Mouse (Mus musculus) intestine, postnatal 0 days (tissue): ENCODE data around the gene Siah3. TPM values are rescaled to one million over a fixed set of nuclear protein-coding genes. Genes with fewer than 3 reads are reported as not detected.

Source experiments
- ATAC-seq: fragments of 200-750 bp; cut with Nextera tagmentation; 2 replicates; pipeline ENCODE4 v1.8.0; 2017; ENCODE audit warnings: mild to moderate bottlenecking, moderate TSS enrichment, moderate library complexity
- H3K27ac ChIP-seq: fragments of 300-500 bp; sonication (generic); 2 replicates; pipeline ENCODE4 v1.5.1; 2014; ENCODE audit warnings: mild to moderate bottlenecking, low read depth, low read length, moderate library complexity
- H3K27me3 ChIP-seq: fragments of 300-500 bp; sonication (generic); replicated peaks from 2 replicates; pipeline ENCODE4 v1.6.1; 2014; ENCODE audit warnings: low read length, mixed read lengths; ENCODE audit not compliant: control insufficient read depth, insufficient read depth
- H3K36me3 ChIP-seq: fragments of 300-500 bp; sonication (generic); 2 replicates; pipeline ENCODE4 v1.6.1; 2014; ENCODE audit warnings: mild to moderate bottlenecking, moderate library complexity; ENCODE audit not compliant: control insufficient read depth, insufficient read depth
- H3K4me1 ChIP-seq: fragments of 300-500 bp; sonication (generic); replicated peaks from 2 replicates; pipeline ENCODE4 v1.6.1; 2014; ENCODE audit warnings: antibody characterized with exemption, low read length, mixed read lengths; ENCODE audit not compliant: control insufficient read depth, insufficient read depth
- H3K4me2 ChIP-seq: fragments of 300-500 bp; sonication (generic); replicated peaks from 2 replicates; pipeline ENCODE4 v1.6.1; 2014; ENCODE audit warnings: low read depth, mild to moderate bottlenecking, moderate library complexity
- H3K4me3 ChIP-seq: fragments of 300-500 bp; sonication (generic); 2 replicates; pipeline ENCODE4 v1.5.1; 2014; ENCODE audit warnings: low read depth, low read length
- H3K9ac ChIP-seq: fragments of 300-500 bp; sonication (generic); 2 replicates; pipeline ENCODE4 v1.6.1; 2014; ENCODE audit warnings: mild to moderate bottlenecking, low read depth, low read length
- H3K9me3 ChIP-seq: fragments of 300-500 bp; sonication (generic); 2 replicates; pipeline ENCODE4 v1.6.1; 2016; ENCODE audit warnings: mixed run types; ENCODE audit not compliant: control insufficient read depth
- CTCF ChIP-seq: sonication (generic); IDR thresholded peaks from 2 replicates; pipeline ENCODE4 v1.5.1; 2016; ENCODE audit warnings: low read depth, mild to moderate bottlenecking, control low read depth, antibody characterized with exemption, moderate library complexity
- WGBS: fragments of 180-500 bp; shearing (Covaris S2); extraction: QIAGEN DNeasy Blood & Tissue Kit; methylation state at CpG from one replicate; pipeline ENCODE4 v1.1.7; 2014; 5-methylcytosine and 5-hydroxymethylcytosine counted together
- polyA plus RNA-seq: library from polyadenylated mRNA; unstranded; fragments of >200 nt; fragmentation: Nextera tagmentation; extraction: Ambion mirVana; gene quantifications from 2 replicates; pipeline ENCODE4 v1.2.1, GENCODE M21; 2015

Gene Siah3
- polyA plus RNA-seq, 1 experiment from 2014 or later = not detected

- WGBS = 87% methylated on average over 2 of the region's 2 CpGs
- H3K9me3 ChIP-seq = no peaks in the 10 kb centered on the region
- H3K4me2 ChIP-seq = no peak overlapping the region
- ATAC-seq = no peak
- no peaks in the 10 kb centered on the region for H3K4me1 ChIP-seq
- H3K9ac ChIP-seq = no peak overlapping the region
- H3K27ac ChIP-seq = no peak overlapping the region
- no peaks in the 10 kb centered on the region for H3K27me3 ChIP-seq
- TF ChIP-seq CTCF = no peak
- no peak overlapping the region for H3K4me3 ChIP-seq
- H3K36me3 ChIP-seq = no peaks in the 10 kb centered on the region
These were observed 68.9 kb downstream of the Siah3 start for GRCm38 (mm10) chr14:75524648-75525047.

GRCm38 (mm10) chr14:75525376-75526145 is 69.8 kb downstream of the Siah3 start:
- H3K4me3 ChIP-seq = no peak overlapping the region
- no peak overlapping the region for H3K4me2 ChIP-seq
- no peak overlapping the region for H3K27ac ChIP-seq
- WGBS = 88% methylated on average over 29 of the region's 29 CpGs
- no peak overlapping the region for H3K9ac ChIP-seq
- ATAC-seq = no peak
- TF ChIP-seq CTCF = no peak
- no peaks in the 10 kb centered on the region for H3K4me1 ChIP-seq
- no peaks in the 10 kb centered on the region for H3K27me3 ChIP-seq
- no peaks in the 10 kb centered on the region for H3K36me3 ChIP-seq
- no peaks in the 10 kb centered on the region for H3K9me3 ChIP-seq

- no peak for ATAC-seq
- no peak for TF ChIP-seq CTCF
- WGBS = 59% methylated on average over 10 of the region's 10 CpGs
- no peaks in the 10 kb centered on the region for H3K9me3 ChIP-seq
- H3K4me3 ChIP-seq = no peak overlapping the region
- no peak overlapping the region for H3K27ac ChIP-seq
- H3K36me3 ChIP-seq = no peaks in the 10 kb centered on the region
- H3K4me2 ChIP-seq = no peak overlapping the region
- H3K27me3 ChIP-seq = no peaks in the 10 kb centered on the region
- no peaks in the 10 kb centered on the region for H3K4me1 ChIP-seq
- H3K9ac ChIP-seq = no peak overlapping the region
These were observed 71.8 kb downstream of the Siah3 start for GRCm38 (mm10) chr14:75527464-75528190.

- Histone ChIP-seq H3K4me3 (no peak overlapping the region), H3K27me3 (no peaks in the 10 kb centered on the region), H3K4me2 (no peak overlapping the region), H3K36me3 (no peaks in the 10 kb centered on the region), H3K9ac (no peak overlapping the region), H3K9me3 (no peaks in the 10 kb centered on the region), H3K27ac (no peak overlapping the region), H3K4me1 (no peaks in the 10 kb centered on the region)
- no peak for ATAC-seq
- TF ChIP-seq CTCF = no peak
- WGBS = 84% methylated on average over 7 of the region's 7 CpGs
These were observed 75.1 kb downstream of the Siah3 start for GRCm38 (mm10) chr14:75530815-75531353.

GRCm38 (mm10) chr14:75539205-75539604 is 83.4 kb downstream of the Siah3 start:
- H3K36me3 ChIP-seq = no peaks in the 10 kb centered on the region
- H3K4me3 ChIP-seq = no peak overlapping the region
- no peak overlapping the region for H3K4me2 ChIP-seq
- no peaks in the 10 kb centered on the region for H3K27me3 ChIP-seq
- no peak overlapping the region for H3K9ac ChIP-seq
- no peak overlapping the region for H3K27ac ChIP-seq
- no peaks in the 10 kb centered on the region for H3K9me3 ChIP-seq
- no peak for TF ChIP-seq CTCF
- no peak for ATAC-seq
- 22% methylated on average over 2 of the region's 2 CpGs for WGBS
- H3K4me1 ChIP-seq = no peaks in the 10 kb centered on the region

- H3K36me3 ChIP-seq = no peaks in the 10 kb centered on the region
- WGBS = 59% methylated on average over 17 of the region's 17 CpGs
- H3K4me3 ChIP-seq = no peak overlapping the region
- H3K27ac ChIP-seq = no peak overlapping the region
- no peak overlapping the region for H3K4me2 ChIP-seq
- ATAC-seq = no peak
- H3K9me3 ChIP-seq = no peaks in the 10 kb centered on the region
- no peak for TF ChIP-seq CTCF
- H3K9ac ChIP-seq = no peak overlapping the region
- H3K27me3 ChIP-seq = no peaks in the 10 kb centered on the region
- no peaks in the 10 kb centered on the region for H3K4me1 ChIP-seq
These were observed 84.6 kb downstream of the Siah3 start for GRCm38 (mm10) chr14:75540216-75540995.
